Mouse (Mus musculus): ENCODE measurements around the gene Opa3. TPM values are rescaled to one million over a fixed set of nuclear protein-coding genes. Genes with fewer than 3 reads are reported as not detected.
"Not testable (repeated sequence)": the region's sequence is repeated elsewhere in the genome, so short reads cannot be mapped to it uniquely, and the experiment has no call there.

The Opa3 gene
- polyA plus RNA-seq, 1 experiment, result 11.6 TPM

DNA sequence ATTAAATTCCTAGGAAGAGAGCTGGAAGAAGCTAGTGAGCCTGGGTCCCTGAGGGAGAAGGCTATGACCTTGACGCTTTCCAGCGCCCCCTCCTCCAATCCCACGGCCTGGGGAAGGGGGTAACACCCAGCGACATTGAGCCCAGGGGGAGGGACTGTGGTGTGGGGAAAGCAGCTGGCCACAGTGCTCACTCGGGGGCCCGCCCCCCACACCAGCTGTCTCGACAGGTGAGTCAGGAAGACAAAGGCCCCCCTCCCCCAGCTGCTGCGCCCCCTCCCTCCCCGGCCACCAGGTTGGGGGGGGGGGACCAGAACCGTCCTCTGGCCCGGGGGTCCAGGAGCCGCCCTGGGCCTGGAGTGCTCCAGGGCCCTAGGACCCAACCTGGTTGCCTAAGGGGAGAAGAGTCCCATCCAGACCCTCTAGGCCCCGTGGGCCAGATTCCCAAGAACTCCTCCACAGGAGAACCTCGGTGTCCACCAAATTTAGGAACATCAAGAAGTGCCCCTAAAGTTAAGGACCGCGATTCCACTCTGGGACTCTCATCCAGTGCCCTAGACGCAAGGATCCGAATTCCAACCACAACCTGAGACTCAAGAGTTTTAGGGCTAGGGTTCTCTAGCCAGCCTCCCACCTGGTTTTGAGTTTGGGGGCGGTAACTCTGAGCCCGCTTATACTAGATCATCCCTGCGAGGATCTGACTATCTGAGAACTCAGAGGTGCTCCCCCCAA is 42.5 kb downstream of the Opa3 start:
- H3K9me3 ChIP-seq, result no peaks in the 10 kb centered on the region
- H3K36me3 ChIP-seq (replicated peaks; ENCODE audit: low read length), result peaks cover 23% of the 10 kb centered on the region
- peaks cover 43% of the 10 kb centered on the region for H3K4me1 ChIP-seq
- no peaks in the 10 kb centered on the region for H3K27me3 ChIP-seq (replicated peaks)
- H3K4me3 ChIP-seq (replicated peaks), result peak overlapping the region; percentile 96
- no peak for TF ChIP-seq GATA1 (IDR thresholded peaks at IDR 0.05; ENCODE audit: borderline replicate concordance, low read length)
- TF ChIP-seq FLI1 (IDR thresholded peaks at IDR 0.05; ENCODE audit: low read length), result no peak

DNA sequence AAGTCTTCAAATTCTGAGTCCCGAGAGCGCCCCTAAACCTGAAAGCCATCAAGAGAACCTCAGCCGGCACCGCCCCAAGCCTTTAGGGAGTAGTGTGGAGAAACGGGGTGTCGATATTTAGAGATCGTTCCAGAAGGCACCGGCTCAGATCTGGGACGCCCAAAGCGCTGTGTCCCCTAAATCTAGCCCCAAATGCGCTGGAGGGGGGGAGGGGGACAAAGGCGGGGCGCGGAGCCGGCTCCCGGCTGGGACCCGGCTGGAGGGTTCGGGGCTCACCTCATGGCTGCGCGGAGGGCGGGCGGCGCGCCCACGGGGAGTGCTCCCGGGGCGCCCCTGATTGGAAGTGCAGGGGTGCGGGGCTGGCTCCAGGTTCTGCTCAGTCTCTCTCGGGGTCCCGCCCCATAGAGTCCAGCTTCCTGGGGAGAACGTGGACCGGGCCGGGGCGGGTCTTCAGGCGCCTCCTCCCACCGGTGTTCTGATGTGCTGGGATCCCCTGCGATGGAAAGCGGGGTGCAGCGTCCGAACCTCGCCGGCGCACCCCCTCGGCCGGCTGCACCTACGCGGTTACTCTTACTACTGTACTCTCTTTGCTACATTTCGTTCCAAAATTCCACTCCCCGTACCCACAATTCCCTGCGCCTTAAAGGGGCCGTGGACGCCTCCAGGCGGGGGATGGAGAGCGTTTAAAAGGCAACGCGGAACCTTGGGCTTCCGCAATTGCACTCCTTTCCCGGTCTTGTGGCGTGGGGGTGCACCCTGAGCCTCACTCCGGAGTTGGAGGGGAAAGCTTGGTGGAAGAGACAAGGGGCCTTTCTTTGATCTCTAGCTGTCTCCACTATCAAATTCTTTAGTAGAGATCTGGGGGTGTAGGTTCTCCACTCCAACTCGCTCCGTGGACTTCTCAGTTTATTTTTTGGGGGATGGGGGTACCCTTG is 43.4 kb downstream of the Opa3 start, which contains the start of gene Vasp:
Gene Vasp (minus strand): TSS at position 580 of the 935 bp plus-strand sequence.
- no peak for TF ChIP-seq FLI1 (IDR thresholded peaks at IDR 0.05; ENCODE audit: low read length)
- no peak for TF ChIP-seq GATA1 (IDR thresholded peaks at IDR 0.05; ENCODE audit: borderline replicate concordance, low read length)
- Histone ChIP-seq H3K4me3 (replicated peaks) (peak within 1 kb of the TSS; percentile 96), H3K27me3 (replicated peaks) (no peaks in the 10 kb centered on the region), H3K9me3 (no peaks in the 10 kb centered on the region), H3K4me1 (peaks cover 36% of the 10 kb centered on the region), H3K36me3 (replicated peaks; ENCODE audit: low read length) (peaks cover 15% of the 10 kb centered on the region)

DNA sequence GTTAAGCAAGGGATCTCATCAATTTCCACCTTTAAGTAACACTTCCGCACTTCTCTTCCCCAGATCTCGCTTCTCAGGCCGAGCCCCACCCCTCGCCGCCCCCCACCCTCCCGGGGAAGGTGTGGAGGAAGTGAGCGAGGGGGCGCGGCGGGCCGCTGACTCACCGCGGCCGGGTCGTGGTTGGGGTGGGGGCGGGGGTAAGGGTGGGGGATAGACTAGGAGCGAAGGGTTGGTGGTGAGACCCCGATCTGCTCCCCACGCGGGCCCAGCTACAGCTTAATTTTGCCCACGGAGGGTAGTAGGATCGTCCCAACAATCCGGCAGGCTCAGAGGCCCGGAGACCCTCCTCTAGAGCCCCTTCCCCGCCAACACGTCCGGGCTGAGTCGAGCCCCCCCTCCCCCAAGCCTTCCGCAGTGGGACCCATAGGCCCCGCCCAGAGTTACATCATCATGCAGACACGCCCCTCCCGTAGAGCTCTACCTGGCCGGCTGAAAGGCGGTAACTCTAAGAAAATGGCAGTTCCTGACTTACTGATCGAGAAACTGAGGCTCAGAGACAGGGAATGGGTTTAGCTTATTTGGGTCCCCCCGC is 44.1 kb downstream of the Opa3 start:
- Histone ChIP-seq H3K4me1 (peaks cover 28% of the 10 kb centered on the region), H3K36me3 (replicated peaks; ENCODE audit: low read length) (peaks cover 11% of the 10 kb centered on the region), H3K9me3 (no peaks in the 10 kb centered on the region), H3K27me3 (replicated peaks) (peaks cover 2% of the 10 kb centered on the region), H3K4me3 (replicated peaks) (peak overlapping the region; percentile 96)
- TF ChIP-seq GATA1 (IDR thresholded peaks at IDR 0.05; ENCODE audit: borderline replicate concordance, low read length), result no peak
- TF ChIP-seq FLI1 (IDR thresholded peaks at IDR 0.05; ENCODE audit: low read length), result no peak

DNA sequence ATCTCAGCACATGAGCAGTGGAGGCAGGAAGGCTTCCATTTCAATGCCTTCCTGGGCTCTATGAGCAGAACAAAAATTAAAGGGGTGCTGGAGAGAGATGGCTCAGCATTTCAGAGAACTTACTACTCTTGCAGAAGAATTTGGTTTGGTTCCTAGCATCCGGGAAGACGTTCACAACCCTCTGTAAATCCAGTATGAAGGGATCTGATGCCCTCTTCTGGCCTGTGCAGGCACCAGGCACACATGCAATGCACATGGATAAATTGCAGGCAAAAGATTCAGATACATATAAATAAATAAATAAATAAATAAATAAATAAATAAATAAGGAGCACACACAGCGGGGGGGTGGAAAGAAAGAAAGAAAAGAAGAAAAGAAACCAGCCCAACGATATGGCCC is 48.1 kb downstream of the Opa3 start:
- Histone ChIP-seq H3K4me3 (replicated peaks) (no peak overlapping the region), H3K9me3 (no peaks in the 10 kb centered on the region), H3K27me3 (replicated peaks) (peaks cover 37% of the 10 kb centered on the region), H3K36me3 (replicated peaks; ENCODE audit: low read length) (no peaks in the 10 kb centered on the region), H3K4me1 (peaks cover 31% of the 10 kb centered on the region)
- TF ChIP-seq GATA1 (IDR thresholded peaks at IDR 0.05; ENCODE audit: borderline replicate concordance, low read length), result no peak
- TF ChIP-seq FLI1 (IDR thresholded peaks at IDR 0.05; ENCODE audit: low read length), result no peak

DNA sequence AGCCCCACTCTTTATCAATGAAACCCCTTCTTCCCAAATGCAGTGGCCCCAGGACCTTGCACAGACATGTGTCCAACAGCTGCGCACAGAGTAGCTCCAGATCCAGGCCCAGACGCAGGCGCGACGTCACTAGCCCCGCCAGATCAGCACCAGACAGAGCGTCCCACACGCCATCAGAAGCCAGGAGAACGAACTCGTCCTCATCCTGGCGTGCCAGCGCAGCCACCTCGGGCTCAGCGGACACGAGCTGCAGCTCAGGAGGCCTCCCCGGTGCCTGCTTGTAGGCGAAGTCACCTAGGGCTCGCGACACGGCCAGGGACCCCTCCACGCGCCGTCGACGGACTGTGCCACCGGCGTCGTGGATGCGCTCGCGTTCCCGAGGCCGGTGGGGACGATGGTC is 50.9 kb downstream of the Opa3 start:
- H3K4me3 ChIP-seq (replicated peaks), result peak overlapping the region; percentile 88
- no peaks in the 10 kb centered on the region for H3K9me3 ChIP-seq
- H3K27me3 ChIP-seq (replicated peaks), result peaks cover 51% of the 10 kb centered on the region
- H3K36me3 ChIP-seq (replicated peaks; ENCODE audit: low read length), result no peaks in the 10 kb centered on the region
- TF ChIP-seq GATA1 (IDR thresholded peaks at IDR 0.05; ENCODE audit: borderline replicate concordance, low read length), result no peak
- no peak for TF ChIP-seq FLI1 (IDR thresholded peaks at IDR 0.05; ENCODE audit: low read length)
- H3K4me1 ChIP-seq, result peaks cover 40% of the 10 kb centered on the region

DNA sequence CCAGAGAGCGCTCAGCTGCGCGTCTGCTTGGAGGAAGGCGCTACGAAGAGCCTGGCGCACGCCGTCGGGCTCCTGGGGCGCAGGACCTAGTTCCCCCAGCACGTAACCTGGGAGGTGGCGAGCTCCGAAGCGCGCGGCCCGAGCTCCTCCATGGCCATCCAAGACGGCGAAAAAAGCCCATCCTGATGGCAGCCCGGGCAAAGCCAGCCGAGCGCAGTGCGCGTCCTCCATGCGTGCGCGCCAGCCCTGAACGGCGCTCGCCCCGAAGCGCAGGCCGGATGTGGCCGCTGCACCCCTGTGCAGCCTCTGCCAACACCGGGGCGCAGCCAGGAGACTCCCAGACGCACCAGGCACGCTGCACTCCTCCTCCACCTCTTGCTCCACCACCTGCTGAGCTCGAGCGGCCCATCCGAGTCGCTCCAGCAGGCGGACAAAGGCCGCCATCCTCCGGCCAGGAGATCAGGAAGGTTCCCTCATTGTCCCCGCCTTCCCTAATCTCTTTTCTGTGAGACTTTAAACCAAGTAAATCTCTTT is 51.5 kb downstream of the Opa3 start, which contains the start of gene Ppm1n:
Gene Ppm1n (minus strand): TSS at position 484 of the 534 bp plus-strand sequence.
- peak within 1 kb of the TSS; percentile 88 for H3K4me3 ChIP-seq (replicated peaks)
- TF ChIP-seq FLI1 (IDR thresholded peaks at IDR 0.05; ENCODE audit: low read length) (no peak), GATA1 (IDR thresholded peaks at IDR 0.05; ENCODE audit: borderline replicate concordance, low read length) (no peak)
- H3K36me3 ChIP-seq (replicated peaks; ENCODE audit: low read length), result no peaks in the 10 kb centered on the region
- peaks cover 40% of the 10 kb centered on the region for H3K4me1 ChIP-seq
- peaks cover 51% of the 10 kb centered on the region for H3K27me3 ChIP-seq (replicated peaks)
- H3K9me3 ChIP-seq, result no peaks in the 10 kb centered on the region

DNA sequence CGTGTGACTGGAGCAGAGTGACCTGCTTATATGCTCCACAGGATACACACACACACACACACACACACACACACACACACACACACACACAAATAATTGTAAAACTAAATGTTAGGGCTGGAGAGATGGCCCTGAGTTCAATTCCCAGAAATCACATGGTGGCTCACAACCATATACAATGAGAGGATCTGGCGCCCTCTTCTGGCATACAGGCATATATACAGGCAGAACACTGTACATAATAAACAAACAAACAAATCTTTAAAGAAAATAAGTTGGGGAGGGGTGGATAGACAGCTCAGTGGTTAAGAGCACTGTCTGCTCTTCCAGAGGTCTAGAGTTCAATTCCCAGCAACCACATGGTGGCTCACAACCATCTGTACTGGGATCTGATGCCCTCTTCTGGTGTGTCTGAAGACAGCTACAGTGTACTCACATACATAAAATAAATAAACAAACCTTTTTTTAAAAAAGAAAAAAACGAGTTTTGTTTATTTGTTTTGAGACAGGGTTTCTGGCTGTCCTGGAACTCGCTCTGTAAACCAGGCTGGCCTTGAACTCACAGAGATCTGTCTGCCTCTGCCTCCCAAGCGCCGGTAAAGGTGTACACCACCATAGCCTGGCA is 53.7 kb downstream of the Opa3 start:
- not testable (repeated sequence) for H3K36me3 ChIP-seq (replicated peaks; ENCODE audit: low read length)
- H3K4me3 ChIP-seq (replicated peaks), result peak overlapping the region; percentile 91

DNA sequence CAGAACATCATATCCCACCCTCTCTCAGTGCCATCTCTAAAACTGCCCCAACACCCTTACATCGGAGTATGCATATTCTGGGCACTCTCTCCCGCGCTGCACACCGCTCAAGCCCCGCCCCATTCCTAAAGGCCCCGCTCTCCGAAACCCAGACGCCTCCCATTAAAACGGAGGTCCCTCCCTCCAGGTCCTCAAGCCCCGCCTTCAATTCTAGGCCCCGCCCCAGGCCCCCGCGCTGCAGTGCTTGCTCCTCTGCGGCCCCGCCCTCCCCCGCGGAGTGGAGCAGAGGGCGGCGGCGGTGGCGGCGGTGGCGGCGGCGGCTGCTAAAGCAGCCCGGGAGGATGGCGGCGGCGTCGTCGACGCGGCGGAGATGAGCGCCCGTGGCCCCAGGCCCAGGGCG is 54.3 kb downstream of the Opa3 start, which contains the start of gene Rtn2:
Gene Rtn2 (plus strand): TSS at position 240 of the 400 bp plus-strand sequence.
- H3K27me3 ChIP-seq (replicated peaks), result peaks cover 62% of the 10 kb centered on the region
- peaks cover 37% of the 10 kb centered on the region for H3K4me1 ChIP-seq
- H3K9me3 ChIP-seq, result no peaks in the 10 kb centered on the region
- TF ChIP-seq FLI1 (IDR thresholded peaks at IDR 0.05; ENCODE audit: low read length), result no peak
- TF ChIP-seq GATA1 (IDR thresholded peaks at IDR 0.05; ENCODE audit: borderline replicate concordance, low read length), result no peak
- peak within 1 kb of the TSS; percentile 91 for H3K4me3 ChIP-seq (replicated peaks)
- H3K36me3 ChIP-seq (replicated peaks; ENCODE audit: low read length), result no peaks in the 10 kb centered on the region

More for the DNA sequence above, 53.7 kb downstream of the Opa3 start:
- Histone ChIP-seq H3K27me3 (replicated peaks) (peaks cover 59% of the 10 kb centered on the region), H3K4me1 (peaks cover 37% of the 10 kb centered on the region)
- H3K9me3 ChIP-seq, result not testable (repeated sequence)

DNA sequence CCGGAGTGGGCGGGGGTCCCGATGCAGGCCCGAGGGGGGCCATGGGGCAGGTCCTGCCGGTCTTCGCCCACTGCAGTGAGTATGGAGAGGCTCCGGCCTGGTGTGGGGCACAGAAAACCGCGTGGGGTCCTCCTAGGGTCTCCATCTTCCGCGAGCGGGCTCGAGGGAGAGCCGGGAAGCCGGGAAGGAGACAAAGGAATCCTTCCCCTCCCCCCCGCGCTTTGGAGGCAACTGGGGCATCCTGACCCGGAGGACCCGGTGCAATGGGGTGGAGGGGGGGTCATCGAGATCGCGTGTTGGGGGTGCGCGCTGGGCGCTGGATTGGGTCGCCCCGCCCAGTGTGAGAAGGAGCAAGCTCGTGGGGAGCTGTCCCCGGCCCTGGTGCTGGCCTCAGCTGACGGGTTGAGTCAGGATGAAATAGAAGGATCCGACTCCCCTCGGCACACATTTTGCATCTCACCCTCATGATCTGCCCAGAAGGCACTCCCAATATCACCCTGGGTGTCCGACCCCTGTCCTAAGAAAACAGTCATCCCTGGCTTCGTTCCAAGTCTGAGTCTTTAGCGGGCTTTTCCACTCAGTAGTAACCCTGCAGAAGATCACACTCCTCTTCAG is 54.8 kb downstream of the Opa3 start:
- Histone ChIP-seq H3K27me3 (replicated peaks) (peaks cover 61% of the 10 kb centered on the region), H3K4me3 (replicated peaks) (peak overlapping the region; percentile 91)
- TF ChIP-seq GATA1 (IDR thresholded peaks at IDR 0.05; ENCODE audit: borderline replicate concordance, low read length) (no peak), FLI1 (IDR thresholded peaks at IDR 0.05; ENCODE audit: low read length) (no peak)

More for the DNA sequence above, 54.8 kb downstream of the Opa3 start:
- Histone ChIP-seq H3K9me3 (no peaks in the 10 kb centered on the region), H3K36me3 (replicated peaks; ENCODE audit: low read length) (no peaks in the 10 kb centered on the region), H3K4me1 (peaks cover 36% of the 10 kb centered on the region)

Measured in megakaryocyte, embryonic 14.5 days (primary cell).